Mouse (Mus musculus) CH12.LX (cell line): ENCODE data around the gene Rap2c. TPM values are rescaled to one million over a fixed set of nuclear protein-coding genes. Genes with fewer than 3 reads are reported as not detected.

ENCODE experiments used
- DNase-seq: peaks from one replicate; pipeline ENCODE4 v3.0.0-alpha.2; 2013; ENCODE audit errors: extremely low read depth
- H3K27ac ChIP-seq: 2 replicates; pipeline ENCODE4 v1.5.1; 2012; ENCODE audit warnings: low read depth, mild to moderate bottlenecking, control low read depth, moderate library complexity; ENCODE audit not compliant: insufficient read depth
- H3K27me3 ChIP-seq: replicated peaks from 2 replicates; pipeline ENCODE3; 2012; ENCODE audit warnings: inconsistent platforms
- H3K36me3 ChIP-seq, 2 experiments: replicated peaks in 1 of 2; 2 replicates each; pipeline versions ENCODE3 to v1.6.1; 2012; ENCODE audit warnings: inconsistent platforms in 1 of 2, low read length in 1 of 2, mild to moderate bottlenecking in 1 of 2, mixed read lengths in 1 of 2, moderate library complexity in 1 of 2; ENCODE audit not compliant: control insufficient read depth in 1 of 2, insufficient read depth in 1 of 2
- H3K4me1 ChIP-seq, 2 experiments: 2 replicates each; pipeline ENCODE4 v1.6.1; 2012; ENCODE audit warnings: inconsistent platforms in 1 of 2, moderate library complexity in 1 of 2; ENCODE audit not compliant: insufficient read depth in 2 of 2, control insufficient read depth in 1 of 2
- H3K4me2 ChIP-seq: 2 replicates; pipeline ENCODE4 v1.6.1; 2012; ENCODE audit warnings: low read depth, mild to moderate bottlenecking, control low read depth; ENCODE audit not compliant: poor library complexity, insufficient read depth, severe bottlenecking
- H3K4me3 ChIP-seq, 3 experiments: fragments of 150-350 bp in 1 of 3; sonication (generic) in 1 of 3; replicated peaks in 1 of 3; 2 replicates each; pipeline versions ENCODE3 to v1.5.1; 2011 to 2012; ENCODE audit warnings: low read depth in 2 of 3, low read length in 2 of 3, mild to moderate bottlenecking in 2 of 3, moderate library complexity in 2 of 3, control low read depth in 1 of 3, improper control_type of control experiment in 1 of 3, inconsistent platforms in 1 of 3, mixed read lengths in 1 of 3; ENCODE audit not compliant: poor library complexity in 1 of 3
- H3K79me2 ChIP-seq: replicated peaks from 2 replicates; pipeline ENCODE4 v1.6.1; 2012; ENCODE audit warnings: mild to moderate bottlenecking, moderate library complexity; ENCODE audit not compliant: control insufficient read depth, poor library complexity, insufficient read depth, severe bottlenecking; ENCODE audit errors: extremely low read depth
- H3K9ac ChIP-seq: 2 replicates; pipeline ENCODE4 v1.6.1; 2012; ENCODE audit warnings: low read depth, mild to moderate bottlenecking, control low read depth, moderate library complexity; ENCODE audit not compliant: insufficient read depth
- H3K9me3 ChIP-seq: replicated peaks from 2 replicates; pipeline ENCODE3; 2012; ENCODE audit warnings: low read length, inconsistent platforms, mixed read lengths
- BHLHE40 ChIP-seq: IDR thresholded peaks from 2 replicates; pipeline ENCODE4 v1.6.1; 2011; ENCODE audit warnings: mild to moderate bottlenecking, low read depth, low read length, improper control_type of control experiment
- CHD1 ChIP-seq: IDR thresholded peaks from 2 replicates; pipeline ENCODE4 v1.6.1; 2012; ENCODE audit warnings: low read depth, low read length, improper control_type of control experiment, inconsistent platforms
- CTCF ChIP-seq, 2 experiments: IDR thresholded peaks in 1 of 2; conservative IDR thresholded peaks in 1 of 2; 2 replicates each; pipeline ENCODE4 v1.5.1; 2011 to 2012; ENCODE audit warnings: low read depth in 2 of 2, low read length in 2 of 2, improper control_type of control experiment in 1 of 2, inconsistent platforms in 1 of 2, mild to moderate bottlenecking in 1 of 2, moderate library complexity in 1 of 2
- ELF1 ChIP-seq: IDR thresholded peaks from 2 replicates; pipeline ENCODE4 v1.6.1; 2014; ENCODE audit warnings: low read depth, mild to moderate bottlenecking, inconsistent platforms, low read length, improper control_type of control experiment
- EP300 ChIP-seq: IDR thresholded peaks from 2 replicates; pipeline ENCODE4 v1.6.1; 2011; ENCODE audit warnings: low read length, improper control_type of control experiment
- GABPA ChIP-seq: IDR thresholded peaks from 2 replicates; pipeline ENCODE4 v1.6.1; 2012; ENCODE audit warnings: low read depth, low read length, improper control_type of control experiment, inconsistent platforms; ENCODE audit not compliant: insufficient replicate concordance
- IRF4 ChIP-seq: IDR thresholded peaks from 2 replicates; pipeline ENCODE4 v1.6.1; 2014; ENCODE audit warnings: low read depth, mild to moderate bottlenecking, inconsistent platforms, low read length, improper control_type of control experiment
- JUN ChIP-seq: IDR thresholded peaks from 2 replicates; pipeline ENCODE4 v1.6.1; 2011; ENCODE audit warnings: low read depth, mild to moderate bottlenecking, low read length, improper control_type of control experiment, moderate library complexity; ENCODE audit not compliant: insufficient read depth
- JUND ChIP-seq: conservative IDR thresholded peaks from 2 replicates; pipeline ENCODE4 v1.6.1; 2011; ENCODE audit warnings: low read depth, low read length, improper control_type of control experiment
- KAT2A ChIP-seq: IDR thresholded peaks from 2 replicates; pipeline ENCODE4 v1.6.1; 2012; ENCODE audit warnings: low read length, improper control_type of control experiment, inconsistent platforms; ENCODE audit not compliant: insufficient replicate concordance
- MAZ ChIP-seq: IDR thresholded peaks from 2 replicates; pipeline ENCODE4 v1.6.1; 2012; ENCODE audit warnings: low read depth, mild to moderate bottlenecking, inconsistent platforms, low read length, improper control_type of control experiment, moderate library complexity
- MEF2A ChIP-seq: IDR thresholded peaks from 2 replicates; pipeline ENCODE4 v1.6.1; 2014; ENCODE audit warnings: low read depth, mild to moderate bottlenecking, inconsistent platforms, low read length, improper control_type of control experiment, borderline replicate concordance
- MXI1 ChIP-seq: IDR thresholded peaks from 2 replicates; pipeline ENCODE4 v1.6.1; 2011; ENCODE audit warnings: mild to moderate bottlenecking, low read depth, low read length, improper control_type of control experiment
- MYC ChIP-seq: IDR thresholded peaks from 2 replicates; pipeline ENCODE4 v1.6.1; 2011; ENCODE audit warnings: low read depth, mild to moderate bottlenecking, improper control_type of control experiment, low read length
- NELFE ChIP-seq: IDR thresholded peaks from 2 replicates; pipeline ENCODE4 v1.6.1; 2011; ENCODE audit warnings: low read depth, low read length, improper control_type of control experiment
- NRF1 ChIP-seq: IDR thresholded peaks from 2 replicates; pipeline ENCODE4 v1.6.1; 2014; ENCODE audit warnings: low read depth, mild to moderate bottlenecking, inconsistent platforms, low read length, improper control_type of control experiment, moderate library complexity
- RCOR1 ChIP-seq: conservative IDR thresholded peaks from 2 replicates; pipeline ENCODE4 v1.6.1; 2012; ENCODE audit warnings: low read depth, mild to moderate bottlenecking, inconsistent platforms, low read length, improper control_type of control experiment
- SIN3A ChIP-seq: IDR thresholded peaks from 2 replicates; pipeline ENCODE4 v1.6.1; 2012; ENCODE audit warnings: low read length, improper control_type of control experiment, inconsistent platforms
- SMC3 ChIP-seq: IDR thresholded peaks from 2 replicates; pipeline ENCODE4 v1.6.1; 2011; ENCODE audit warnings: low read depth, low read length, improper control_type of control experiment
- TBP ChIP-seq: conservative IDR thresholded peaks from 2 replicates; pipeline ENCODE4 v1.6.1; 2011; ENCODE audit warnings: low read depth, low read length, improper control_type of control experiment
- TCF12 ChIP-seq: IDR thresholded peaks from 2 replicates; pipeline ENCODE4 v1.6.1; 2014; ENCODE audit warnings: low read depth, mild to moderate bottlenecking, inconsistent platforms, low read length, improper control_type of control experiment
- USF1 ChIP-seq: IDR thresholded peaks from 2 replicates; pipeline ENCODE4 v1.6.1; 2014; ENCODE audit warnings: low read depth, mild to moderate bottlenecking, inconsistent platforms, low read length, improper control_type of control experiment
- ZC3H11A ChIP-seq: IDR thresholded peaks from 2 replicates; pipeline ENCODE4 v1.6.1; 2012; ENCODE audit warnings: low read depth, mild to moderate bottlenecking, inconsistent platforms, low read length, improper control_type of control experiment
- ZKSCAN1 ChIP-seq: IDR thresholded peaks from 2 replicates; pipeline ENCODE4 v1.6.1; 2012; ENCODE audit warnings: low read depth, inconsistent platforms, low read length, improper control_type of control experiment, borderline replicate concordance
- ZMIZ1 ChIP-seq: IDR thresholded peaks from 2 replicates; pipeline ENCODE4 v1.6.1; 2012; ENCODE audit warnings: low read depth, mild to moderate bottlenecking, inconsistent platforms, low read length, improper control_type of control experiment
- dilution Hi-C: fragments of 300-500 bp; cut with MboI; formaldehyde crosslinking; loops from 2 replicates; pipeline ENCODE4 v1.14.3; 2020; ENCODE audit warnings: low sequenced_read_pairs; ENCODE audit not compliant: extremely low pct_unique_long_range_greater_than_20kb, extremely low pct_ligation_motif_present
- in situ Hi-C: fragments of 300-500 bp; cut with MboI; formaldehyde crosslinking; loops from 3 replicates; pipeline ENCODE4 v1.14.3; 2019; ENCODE audit warnings: low sequenced_read_pairs, low pct_ligation_motif_present, low pct_unique_long_range_greater_than_20kb, mixed read lengths
- polyA plus RNA-seq: library from polyadenylated mRNA; unstranded; fragments of >175 nt; gene quantifications from 2 replicates; pipeline ENCODE4 v1.2.1, GENCODE M21; 2012; ENCODE audit warnings: low read depth; ENCODE audit not compliant: insufficient read length
- total RNA-seq, 2 experiments: library from RNA; depleted of rRNA; stranded (reverse); fragments of 300-350 nt in 1 of 2; fragments of >200 nt in 1 of 2; gene quantifications; 2 replicates each; pipeline ENCODE4 v1.2.3; 2012 to 2014

The Rap2c gene
- total and polyA plus RNA-seq, 3 experiments: 10.0 to 31.7 (median 28.8) TPM

- no peak overlapping the region for H3K4me3 ChIP-seq
- H3K36me3 ChIP-seq: no peaks in the 10 kb centered on the region
- no peak for TF ChIP-seq SMC3
- TF ChIP-seq NELFE: no peak
- no peak for TF ChIP-seq JUND
- no peak for TF ChIP-seq KAT2A
- no peak for TF ChIP-seq ZC3H11A
- TF ChIP-seq ZKSCAN1: no peak
- no peak for TF ChIP-seq IRF4
- TF ChIP-seq MAZ: no peak
- TF ChIP-seq ELF1: no peak
- TF ChIP-seq TCF12: no peak
- no peak for TF ChIP-seq CHD1
- no peak for TF ChIP-seq RCOR1
- H3K27me3 ChIP-seq: no peaks in the 10 kb centered on the region
- H3K9ac ChIP-seq: no peak overlapping the region
- no peak for DNase-seq
- in situ Hi-C loops (no loop called here), dilution Hi-C loops (no loop called here)
- no peak overlapping the region for H3K4me2 ChIP-seq
- H3K27ac ChIP-seq: no peak overlapping the region
- H3K79me2 ChIP-seq: no peaks in the 10 kb centered on the region
- H3K9me3 ChIP-seq: no peaks in the 10 kb centered on the region
- peaks cover 0 to 7% of the 10 kb centered on the region in 2 experiments; a peak in 1 of 4 replicates for H3K4me1 ChIP-seq
Observed at GRCm38 (mm10) chrX:50989940-50990339, 27.9 kb downstream of the Rap2c start.

- Histone ChIP-seq H3K79me2 (no peaks in the 10 kb centered on the region), H3K4me2 (no peak overlapping the region), H3K9me3 (no peaks in the 10 kb centered on the region), H3K4me1 (peaks cover 0 to 7% of the 10 kb centered on the region in 2 experiments; a peak in 1 of 4 replicates), H3K27ac (no peak overlapping the region), H3K27me3 (no peaks in the 10 kb centered on the region), H3K4me3 (no peak overlapping the region), H3K36me3 (no peaks in the 10 kb centered on the region), H3K9ac (no peak overlapping the region)
- in situ Hi-C loops: no loop called here
- no peak for TF ChIP-seq JUN
- TF ChIP-seq EP300: no peak
- TF ChIP-seq ZMIZ1: no peak
- no peak for TF ChIP-seq CTCF (conservative IDR thresholded peaks at IDR 0.05 in 1 of 2, IDR thresholded peaks at IDR 0.05 in 1 of 2; ENCODE audit: low read depth in 2 of 2, low read length in 2 of 2)
- no peak for TF ChIP-seq JUND
- TF ChIP-seq ZKSCAN1: no peak
- no peak for TF ChIP-seq CHD1
- no peak for TF ChIP-seq MAZ
- TF ChIP-seq MEF2A: no peak
- TF ChIP-seq TBP: no peak
- TF ChIP-seq TCF12: no peak
- TF ChIP-seq MXI1: no peak
- no peak for TF ChIP-seq SMC3
- TF ChIP-seq BHLHE40: no peak
- no peak for TF ChIP-seq NRF1
- TF ChIP-seq RCOR1: no peak
- no peak for TF ChIP-seq SIN3A
- no peak for TF ChIP-seq MYC
- no peak for TF ChIP-seq USF1
- no peak for TF ChIP-seq GABPA
- dilution Hi-C loops: no loop called here
- no peak for DNase-seq
Observed at GRCm38 (mm10) chrX:50988581-50988980, 29.2 kb downstream of the Rap2c start.
